Mouse (Mus musculus): Measurements from ENCODE around the gene Mepe. TPM values are rescaled to one million over a fixed set of nuclear protein-coding genes. Genes with fewer than 3 reads are reported as not detected.

The Mepe gene
- total and polyA plus RNA-seq, 3 experiments, result not detected

DNA sequence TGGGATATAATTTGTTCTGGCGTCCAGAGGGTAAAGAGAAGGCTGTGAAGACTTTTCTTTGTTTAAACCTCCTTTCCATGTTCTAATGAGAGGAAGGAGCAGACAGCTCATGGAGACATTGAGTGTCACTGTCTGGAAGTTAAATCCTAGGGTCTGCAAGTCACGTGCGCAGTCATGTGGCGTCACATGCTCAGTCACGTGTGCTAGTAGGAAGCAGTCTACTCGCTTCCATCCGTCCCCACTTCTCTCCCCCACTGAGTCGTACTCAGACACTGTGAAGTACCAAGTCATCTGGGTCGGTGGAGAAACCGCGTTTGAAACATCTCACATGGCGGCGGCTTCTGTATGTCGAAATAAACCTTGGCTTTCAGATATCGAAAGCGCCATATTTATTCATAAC lies 60.4 kb downstream of the Mepe start:
- DNase-seq (ENCODE audit: low spot score) (no peak), ATAC-seq (ENCODE audit: extremely low read depth, insufficient number of reproducible peaks, low FRiP score, poor library complexity, severe bottlenecking) (no peak)
- Histone ChIP-seq H3K27me3 (ENCODE audit: insufficient read depth, low read length) (no peaks in the 10 kb centered on the region), H3K36me3 (replicated peaks) (no peaks in the 10 kb centered on the region), H3K9me3 (replicated peaks) (peaks cover 41% of the 10 kb centered on the region), H3K4me1 (ENCODE audit: insufficient read depth, low read depth, low read length) (no peaks in the 10 kb centered on the region), H3K4me3 (ENCODE audit: low read depth, low read length) (no peak overlapping the region)
- TF ChIP-seq GATA2 (IDR thresholded peaks at IDR 0.05; ENCODE audit: borderline replicate concordance, low read depth, low read length) (no peak), GATA1 (IDR thresholded peaks at IDR 0.05; ENCODE audit: borderline replicate concordance, low read length) (no peak), POLR2AphosphoS5 (IDR thresholded peaks at IDR 0.05; ENCODE audit: insufficient replicate concordance, low read depth, low read length) (no peak), TAL1 (conservative IDR thresholded peaks at IDR 0.05; ENCODE audit: low read depth, low read length) (no peak), CTCF (IDR thresholded peaks at IDR 0.05; ENCODE audit: low read depth, low read length) (no peak)

DNA sequence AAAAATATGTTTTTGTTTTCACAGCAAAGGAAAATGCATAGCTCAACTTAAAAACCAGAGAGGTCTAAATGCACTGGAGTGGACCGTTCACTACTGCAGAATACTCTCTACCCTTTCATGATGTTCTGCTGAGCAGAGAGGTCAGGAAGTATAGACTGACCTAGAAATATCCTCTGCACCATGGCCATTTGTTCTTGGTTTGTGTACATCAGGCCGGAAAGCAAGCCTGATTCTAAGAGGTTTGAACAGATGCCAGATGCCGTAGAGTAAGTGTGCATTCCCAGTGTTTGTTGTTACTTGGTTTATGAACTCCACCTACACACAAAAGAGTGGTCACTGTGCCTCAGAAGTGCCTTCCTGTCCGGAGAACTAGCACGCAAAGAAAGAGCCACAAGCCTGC lies 61.8 kb downstream of the Mepe start:
- ATAC-seq (ENCODE audit: extremely low read depth, insufficient number of reproducible peaks, low FRiP score, poor library complexity, severe bottlenecking), result no peak
- DNase-seq (ENCODE audit: low spot score), result no peak
- no peak for TF ChIP-seq CTCF (IDR thresholded peaks at IDR 0.05; ENCODE audit: low read depth, low read length)
- TF ChIP-seq TAL1 (conservative IDR thresholded peaks at IDR 0.05; ENCODE audit: low read depth, low read length), result no peak
- TF ChIP-seq POLR2AphosphoS5 (IDR thresholded peaks at IDR 0.05; ENCODE audit: insufficient replicate concordance, low read depth, low read length), result no peak
- TF ChIP-seq GATA2 (IDR thresholded peaks at IDR 0.05; ENCODE audit: borderline replicate concordance, low read depth, low read length), result no peak
- TF ChIP-seq GATA1 (IDR thresholded peaks at IDR 0.05; ENCODE audit: borderline replicate concordance, low read length), result no peak

More for the DNA sequence above, 61.8 kb downstream of the Mepe start:
- H3K36me3 ChIP-seq (replicated peaks), result no peaks in the 10 kb centered on the region
- H3K27me3 ChIP-seq (ENCODE audit: insufficient read depth, low read length), result no peaks in the 10 kb centered on the region
- no peak overlapping the region for H3K4me3 ChIP-seq (ENCODE audit: low read depth, low read length)
- peaks cover 46% of the 10 kb centered on the region for H3K9me3 ChIP-seq (replicated peaks)
- no peaks in the 10 kb centered on the region for H3K4me1 ChIP-seq (ENCODE audit: insufficient read depth, low read depth, low read length)

Other genes with a start within 250 kb of the Mepe start
- gene Gm17660, start 247.7 kb upstream of the Mepe start, total RNA-seq (2014; fragmentation: Nextera tagmentation), result not detected in 2 replicates
- not detected in 2 replicates for gene Gm17660, start 247.7 kb upstream of the Mepe start, total RNA-seq (2017)
- gene Gm17660, start 247.7 kb upstream of the Mepe start, polyA plus RNA-seq (2012), result not detected in 2 replicates
- gene Sparcl1, start 211.6 kb upstream of the Mepe start, total RNA-seq (2014; fragmentation: Nextera tagmentation), result not detected in 2 replicates
- gene Sparcl1, start 211.6 kb upstream of the Mepe start, total RNA-seq (2017), result not detected in 2 replicates
- gene Sparcl1, start 211.6 kb upstream of the Mepe start, polyA plus RNA-seq (2012), result not detected in 2 replicates
- gene Dspp, start 154.6 kb upstream of the Mepe start, total RNA-seq (2014; fragmentation: Nextera tagmentation), result not detected in 2 replicates
- gene Dspp, start 154.6 kb upstream of the Mepe start, total RNA-seq (2017), result under 0.01 and 0.11 TPM in 2 replicates
- not detected in 2 replicates for gene Dspp, start 154.6 kb upstream of the Mepe start, polyA plus RNA-seq (2012)
- not detected in 2 replicates for gene Dmp1, start 122.7 kb upstream of the Mepe start, total RNA-seq (2014; fragmentation: Nextera tagmentation)
- gene Dmp1, start 122.7 kb upstream of the Mepe start, total RNA-seq (2017), result 0.05 TPM in 1 of 2 replicates, not detected in the other
- not detected in 2 replicates for gene Dmp1, start 122.7 kb upstream of the Mepe start, polyA plus RNA-seq (2012)
- not detected in 2 replicates for gene Ibsp, start 26.2 kb upstream of the Mepe start, total RNA-seq (2014; fragmentation: Nextera tagmentation)
- 0.16 TPM in 1 of 2 replicates, not detected in the other for gene Ibsp, start 26.2 kb upstream of the Mepe start, total RNA-seq (2017)
- gene Ibsp, start 26.2 kb upstream of the Mepe start, polyA plus RNA-seq (2012), result not detected in 2 replicates
- not detected in 2 replicates for gene Spp1, start 109.8 kb downstream of the Mepe start, total RNA-seq (2014; fragmentation: Nextera tagmentation)
- gene Spp1, start 109.8 kb downstream of the Mepe start, total RNA-seq (2017), result not detected in 2 replicates
- not detected in 2 replicates for gene Spp1, start 109.8 kb downstream of the Mepe start, polyA plus RNA-seq (2012)
- gene Pkd2, start 134.1 kb downstream of the Mepe start, total RNA-seq (2014; fragmentation: Nextera tagmentation), result not detected in 2 replicates
- 0.12 and 0.27 TPM in 2 replicates for gene Pkd2, start 134.1 kb downstream of the Mepe start, total RNA-seq (2017)
- gene Pkd2, start 134.1 kb downstream of the Mepe start, polyA plus RNA-seq (2012), result not detected in 2 replicates
- gene BC005561, start 183.0 kb downstream of the Mepe start, total RNA-seq (2014; fragmentation: Nextera tagmentation), result 31.8 and 32.5 TPM in 2 replicates
- gene BC005561, start 183.0 kb downstream of the Mepe start, total RNA-seq (2017), result 11.5 and 15.2 TPM in 2 replicates
- gene BC005561, start 183.0 kb downstream of the Mepe start, polyA plus RNA-seq (2012), result 2.1 and 2.3 TPM in 2 replicates

Measured in G1E (cell line).